Mouse (Mus musculus) retina, postnatal 7 days (tissue): ENCODE measurements at regions not wholly inside any gene's neighbourhood (a gene's known extent, or its start where the extent isn't known, plus 50 kb on each side); places are given as distances from the start of the nearest gene placed in this dataset.

ENCODE experiments used
- DNase-seq: peaks from one replicate; pipeline ENCODE4 v3.0.0-alpha.2; 2012; ENCODE audit warnings: low read depth, low spot score

GRCm38 (mm10) chr8:107642241-107642640 is 54.0 kb upstream of the Psmd7 start:
- DNase-seq = no peak

GRCm38 (mm10) chr8:107647936-107648335 is 59.7 kb upstream of the Psmd7 start:
- no peak for DNase-seq

DNA sequence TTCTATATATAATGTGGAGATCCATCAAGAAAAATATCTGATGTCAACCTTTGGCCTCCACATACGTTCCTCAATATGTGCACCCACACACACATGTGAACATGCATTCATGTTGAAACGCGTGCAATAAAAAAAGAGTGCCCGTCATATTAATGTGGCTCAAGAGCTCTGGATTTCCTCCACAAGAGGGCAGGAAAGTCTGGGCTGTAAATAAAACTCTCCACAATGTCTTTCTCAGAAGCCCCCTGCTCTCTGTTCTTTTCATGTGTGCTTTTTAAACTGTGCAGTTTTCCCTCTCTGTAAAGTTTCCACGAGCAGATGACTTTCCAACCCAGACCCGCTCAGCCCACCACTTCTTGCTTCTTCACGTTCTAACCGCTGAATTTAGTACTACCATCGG is 62.0 kb upstream of the Psmd7 start:
- DNase-seq = no peak

DNA sequence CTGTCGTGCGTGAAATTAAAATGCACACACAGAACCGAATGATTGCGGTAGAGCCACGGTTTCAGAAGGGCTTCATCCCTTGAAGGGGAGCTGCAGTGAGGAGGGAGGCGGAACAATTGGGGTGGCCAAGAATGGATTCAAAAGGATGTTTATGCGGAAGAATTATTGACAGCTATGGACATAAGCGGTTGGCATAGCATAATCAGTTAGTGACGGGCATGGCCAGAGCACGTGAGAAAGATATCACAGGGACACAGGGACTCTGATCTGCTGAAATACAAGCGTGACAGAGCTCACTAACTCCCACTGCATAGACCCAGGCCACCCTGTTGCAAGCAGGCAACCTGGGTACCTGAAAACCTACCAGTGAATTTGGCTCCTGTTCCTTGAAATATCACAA is 63.2 kb upstream of the Psmd7 start:
- DNase-seq = no peak

- no peak for DNase-seq
These were observed 64.0 kb upstream of the Psmd7 start for GRCm38 (mm10) chr8:107652226-107652625.

DNA sequence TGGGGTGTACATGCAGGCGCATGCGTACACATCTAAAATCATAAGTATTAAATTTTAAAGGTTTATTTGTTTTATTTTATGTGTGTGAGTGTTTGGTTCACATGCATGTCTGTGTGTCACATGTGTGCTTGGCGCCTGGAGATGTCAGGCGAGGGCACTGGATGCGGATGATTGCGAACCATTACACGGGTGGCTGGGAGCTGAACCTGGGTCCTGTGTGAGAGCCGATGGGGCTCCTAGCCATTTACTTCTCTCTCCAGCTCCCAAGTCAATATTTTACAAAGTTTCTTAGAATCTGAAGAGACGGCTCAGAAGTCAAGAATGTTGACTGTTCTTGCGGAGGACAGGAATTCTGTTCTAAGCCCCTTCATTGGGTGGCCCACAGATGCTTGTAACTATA is 65.4 kb upstream of the Psmd7 start:
- DNase-seq = no peak

GRCm38 (mm10) chr8:107656622-107657021 is 68.4 kb upstream of the Psmd7 start:
- DNase-seq = no peak

- no peak for DNase-seq
These were observed 69.5 kb upstream of the Psmd7 start for GRCm38 (mm10) chr8:107657741-107658140.

- no peak for DNase-seq
These were observed 70.1 kb upstream of the Psmd7 start for GRCm38 (mm10) chr8:107658386-107658785.

GRCm38 (mm10) chr8:107660624-107661023 is 72.4 kb upstream of the Psmd7 start:
- DNase-seq = no peak

- DNase-seq = no peak
These were observed 81.3 kb upstream of the Psmd7 start for GRCm38 (mm10) chr8:107669608-107670007.

- no peak for DNase-seq
These were observed 83.2 kb upstream of the Psmd7 start for GRCm38 (mm10) chr8:107671471-107671870.

DNA sequence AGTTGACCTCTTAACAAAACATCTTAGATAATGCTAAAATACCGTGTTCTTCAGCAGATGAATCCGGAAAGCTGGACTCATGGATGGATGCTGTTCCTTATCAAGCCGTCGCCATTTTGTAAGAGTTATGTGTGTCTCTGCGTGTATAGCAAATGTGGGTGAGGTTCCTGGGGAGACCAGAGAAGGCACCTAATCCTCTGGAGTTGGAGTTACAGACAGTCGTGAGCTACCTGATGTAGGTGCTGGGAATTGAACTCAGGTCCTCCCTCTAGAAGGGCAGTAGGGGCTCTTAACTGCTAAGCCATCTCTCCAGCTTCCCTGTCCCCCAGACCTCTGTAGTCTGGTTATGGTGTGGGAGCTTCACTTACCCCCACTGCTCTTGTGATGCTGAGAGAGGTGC is 84.4 kb upstream of the Psmd7 start:
- no peak for DNase-seq

DNA sequence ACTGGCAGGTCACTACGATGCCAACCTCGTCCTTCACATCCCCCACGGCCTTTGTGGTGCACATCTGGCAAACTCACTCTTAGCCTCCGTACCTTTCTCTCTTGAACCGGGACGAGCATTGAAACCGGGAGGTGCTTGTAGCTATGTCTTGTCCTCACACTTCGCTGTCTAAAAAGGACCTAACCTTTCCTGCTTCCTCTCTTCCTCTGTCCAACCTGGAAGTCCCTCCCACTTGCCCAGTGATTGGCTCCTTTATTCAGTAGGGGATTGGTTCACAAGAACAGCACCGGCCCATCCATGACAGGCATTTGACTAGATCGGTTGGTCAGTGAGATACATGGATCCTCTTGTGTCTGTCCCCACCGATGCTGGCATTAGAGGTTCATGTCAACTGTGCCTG is 93.8 kb upstream of the Psmd7 start:
- no peak for DNase-seq

DNA sequence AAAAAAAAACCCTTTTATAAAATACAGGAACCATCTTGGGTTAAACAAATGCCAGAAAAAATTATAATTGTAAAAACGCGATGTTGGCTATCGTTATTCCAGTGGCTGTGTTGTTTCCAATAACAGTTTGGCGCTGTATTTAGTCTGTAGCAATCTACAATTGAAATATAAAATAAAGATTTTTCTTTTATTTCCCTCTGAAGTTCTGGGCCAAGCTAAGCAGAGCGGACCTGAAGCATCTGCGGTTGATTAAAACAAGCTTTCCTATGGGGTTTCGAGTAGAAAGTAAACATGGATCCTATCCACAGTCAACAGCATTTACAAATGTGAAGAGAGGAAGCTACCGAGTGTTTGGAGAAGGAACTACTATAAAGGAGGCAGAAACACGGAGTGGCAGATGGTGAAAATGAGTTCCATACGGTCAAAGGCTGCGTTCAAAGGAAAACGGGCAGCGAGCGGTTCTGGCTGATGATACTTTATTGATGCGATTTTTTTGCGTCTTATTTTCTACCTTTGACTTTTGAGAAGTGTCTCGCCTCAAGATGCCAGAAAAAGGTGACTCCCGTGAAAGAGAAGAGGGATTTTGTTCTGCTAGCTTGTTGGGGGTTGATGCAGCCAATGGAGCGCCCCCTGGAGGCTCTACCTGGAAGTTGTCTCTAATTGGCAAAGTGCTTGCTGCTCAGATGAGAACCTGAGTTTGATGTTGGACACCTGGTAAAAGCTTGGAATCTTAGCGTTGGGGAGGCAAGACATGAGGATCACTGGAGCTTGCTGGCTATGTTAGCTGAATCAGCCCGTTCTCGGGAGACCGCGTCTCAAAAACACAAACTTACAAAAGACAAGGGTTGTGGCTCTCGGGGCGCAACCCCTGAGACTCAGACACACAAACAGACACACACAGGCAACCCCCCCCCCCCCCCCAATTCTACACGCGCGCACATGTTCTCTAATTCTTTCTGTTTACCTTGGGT is 96.7 kb upstream of the Psmd7 start:
- no peak for DNase-seq

DNA sequence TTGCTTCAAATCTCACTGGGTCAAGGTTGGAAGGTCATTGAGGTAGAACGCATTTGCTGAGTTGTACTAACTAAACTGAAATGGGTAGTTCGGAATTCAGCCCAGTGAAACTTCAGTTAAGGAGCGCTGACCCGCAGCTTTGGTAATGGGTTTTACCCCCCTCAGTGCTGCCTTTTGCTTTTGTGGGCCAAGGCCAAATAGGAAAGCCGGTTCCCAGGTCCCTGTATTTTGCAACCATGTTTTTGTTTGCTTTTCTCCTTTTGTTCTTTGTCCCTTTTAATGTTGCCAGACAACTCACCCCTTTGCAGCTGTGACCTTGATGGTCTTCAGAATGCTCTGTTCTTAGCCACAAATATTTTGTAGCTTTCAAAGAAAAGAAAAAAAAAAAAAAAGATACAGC is 98.7 kb upstream of the Psmd7 start:
- DNase-seq = no peak

- DNase-seq = no peak
These were observed 99.3 kb upstream of the Psmd7 start for GRCm38 (mm10) chr8:107687529-107687928.

DNA sequence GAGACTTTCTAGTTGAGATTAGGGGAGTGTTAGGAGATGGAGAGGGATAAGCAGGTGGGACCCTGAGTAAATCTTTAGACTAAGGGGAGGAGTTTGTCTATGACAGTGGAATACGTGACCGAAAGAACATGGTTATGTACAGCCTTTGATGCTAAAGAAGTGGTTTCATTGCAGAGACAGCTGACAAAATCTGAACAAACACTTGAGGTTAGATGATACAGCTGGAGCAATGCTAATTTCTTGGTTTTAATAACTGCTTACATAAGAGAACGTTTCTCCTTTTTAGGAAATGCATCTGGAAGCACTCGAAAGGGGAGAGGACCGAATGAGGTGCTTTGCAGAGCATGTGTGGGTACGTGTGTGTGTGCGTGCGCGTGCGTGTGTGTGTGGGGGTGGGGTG is 100.8 kb upstream of the Psmd7 start:
- no peak for DNase-seq

DNA sequence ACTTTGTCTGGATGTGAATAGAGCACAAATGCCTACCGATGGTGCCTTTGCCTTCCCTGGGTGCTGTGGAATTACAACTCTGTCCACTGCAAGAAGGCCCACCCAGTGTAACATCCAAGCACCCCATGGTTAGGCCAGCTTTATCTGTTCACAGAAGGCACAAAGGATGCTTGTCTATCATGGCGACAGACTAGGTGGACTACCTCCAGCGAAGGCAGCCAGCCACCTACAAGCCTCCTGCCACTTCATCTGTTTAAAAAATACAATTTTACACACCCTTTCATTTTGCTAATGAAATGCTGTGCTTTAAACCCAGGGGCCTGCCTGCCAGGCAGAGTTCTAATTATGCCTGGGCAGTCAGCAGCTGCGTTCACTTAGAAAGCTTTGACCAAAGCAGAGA is 103.0 kb upstream of the Psmd7 start:
- no peak for DNase-seq

- DNase-seq = no peak
These were observed 108.4 kb upstream of the Psmd7 start for GRCm38 (mm10) chr8:107696384-107697346.

DNA sequence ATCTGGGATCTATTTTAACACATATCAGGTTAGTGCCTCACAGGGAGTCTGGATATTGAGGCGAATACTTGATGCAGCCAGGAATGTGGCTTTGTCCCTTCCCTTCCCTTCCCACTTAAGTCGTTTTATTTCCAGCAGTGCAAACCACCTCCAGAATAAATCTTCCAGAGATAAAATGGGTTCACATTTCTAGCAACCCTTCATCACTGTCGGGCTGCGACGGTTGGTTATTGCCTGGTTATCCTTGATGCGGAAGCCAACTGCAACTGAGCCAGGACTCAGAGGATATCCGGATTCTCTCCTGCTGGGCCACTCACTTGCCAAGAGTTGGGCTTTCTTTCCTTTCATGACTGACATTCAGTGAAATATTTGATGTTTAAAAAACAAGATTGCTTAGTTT is 111.0 kb upstream of the Psmd7 start:
- DNase-seq = no peak

DNA sequence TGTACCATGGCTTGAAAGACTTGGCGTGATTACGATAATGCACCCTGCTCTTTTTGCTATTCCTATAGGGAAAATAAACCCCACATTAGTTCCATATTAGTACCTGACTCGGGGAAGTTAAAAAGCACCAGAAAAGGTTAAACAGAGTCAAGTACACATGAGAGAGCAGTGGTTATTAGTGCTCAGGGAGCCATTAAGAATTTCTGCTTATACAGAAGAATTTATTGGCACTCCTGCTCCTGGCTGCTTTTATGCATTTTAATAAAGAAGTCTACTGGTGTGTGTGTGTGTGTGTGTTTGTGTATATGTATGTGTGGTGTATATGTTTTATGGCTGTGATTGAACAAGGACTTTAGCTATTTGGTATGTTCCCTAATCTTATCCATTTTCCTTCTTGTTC is 111.5 kb upstream of the Psmd7 start:
- DNase-seq = no peak
